Mouse (Mus musculus): Measurements from ENCODE around the gene Olfr1248. TPM values are rescaled to one million over a fixed set of nuclear protein-coding genes. Genes with fewer than 3 reads are reported as not detected.

The Olfr1248 gene
- polyA plus RNA-seq (2015; fragmentation: Nextera tagmentation; extraction: Ambion mirVana): not detected in 2 replicates

DNA sequence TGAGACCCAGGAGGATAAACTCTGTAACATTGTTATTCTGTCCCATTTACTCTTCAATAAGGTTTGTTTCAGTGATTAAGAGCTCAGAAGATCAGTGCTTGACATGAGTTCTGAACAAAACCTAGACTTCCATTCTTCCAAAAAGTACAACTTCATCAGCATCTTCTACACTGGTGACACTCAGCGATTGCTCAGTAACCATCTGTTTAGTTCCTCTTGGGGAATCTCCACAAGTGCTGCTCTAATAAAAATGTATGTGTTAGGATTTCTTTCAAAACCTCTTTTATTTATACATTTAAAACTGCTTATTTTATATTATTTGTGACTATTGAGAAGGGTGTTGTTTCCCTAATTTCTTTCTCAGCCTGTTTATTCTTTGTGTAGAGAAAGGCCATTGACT lies at the start of gene Olfr1248:
TSS of gene Olfr1248 (minus strand) at position 101 of the 400 bp plus-strand sequence.

DNA sequence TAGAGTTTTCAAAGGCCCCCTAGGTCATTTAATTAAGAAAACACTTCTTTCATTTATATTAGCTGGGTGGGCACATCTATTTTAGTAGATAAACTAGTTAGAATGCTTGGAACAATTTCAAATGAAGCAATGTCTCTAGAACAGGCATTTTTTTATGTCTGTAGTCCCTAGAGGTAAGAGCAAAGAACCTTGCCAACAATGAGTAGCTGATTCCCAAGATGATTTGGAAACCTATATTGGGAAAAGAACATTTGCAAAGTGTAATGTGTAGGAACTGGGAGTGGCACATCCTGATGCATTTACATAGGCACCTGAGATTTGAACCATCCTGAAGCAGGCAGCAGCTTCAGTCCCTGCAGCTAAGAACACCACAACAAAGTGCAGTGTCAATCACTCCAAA lies 43.3 kb upstream of the Olfr1248 start, which contains the start of gene Olfr1250:
TSS of gene Olfr1250 (minus strand) at position 101 of the 400 bp plus-strand sequence.

GRCm38 (mm10) chr2:89634883-89635282 lies 16.8 kb upstream of the Olfr1248 start, which contains the start of gene Olfr1249:
TSS of gene Olfr1249 (minus strand) at chr2:89634983.

GRCm38 (mm10) chr2:89614030-89614429 lies 4.0 kb downstream of the Olfr1248 start, which contains the start of gene Olfr1247:
TSS of gene Olfr1247 (minus strand) at chr2:89614130.

GRCm38 (mm10) chr2:89593057-89593456 lies 25.0 kb downstream of the Olfr1248 start, which contains the start of gene Olfr1246:
TSS of gene Olfr1246 (minus strand) at chr2:89593157.

GRCm38 (mm10) chr2:89578347-89578746 lies 39.7 kb downstream of the Olfr1248 start, which contains the start of gene Olfr1245:
TSS of gene Olfr1245 (minus strand) at chr2:89578447.

Other genes with a start within 250 kb of the Olfr1248 start
- not detected in 2 replicates for gene Olfr1238, start 208.6 kb downstream of the Olfr1248 start, polyA plus RNA-seq (2015; fragmentation: Nextera tagmentation; extraction: Ambion mirVana)
- not detected in 2 replicates for gene Olfr1239, start 197.8 kb downstream of the Olfr1248 start, polyA plus RNA-seq (2015; fragmentation: Nextera tagmentation; extraction: Ambion mirVana)
- not detected in 2 replicates for gene Olfr1240, start 175.2 kb downstream of the Olfr1248 start, polyA plus RNA-seq (2015; fragmentation: Nextera tagmentation; extraction: Ambion mirVana)
- gene Olfr1241, start 131.1 kb downstream of the Olfr1248 start, polyA plus RNA-seq (2015; fragmentation: Nextera tagmentation; extraction: Ambion mirVana): not detected in 2 replicates
- gene Olfr1242, start 119.9 kb downstream of the Olfr1248 start, polyA plus RNA-seq (2015; fragmentation: Nextera tagmentation; extraction: Ambion mirVana): not detected in 2 replicates
- not detected in 2 replicates for gene Olfr1243, start 86.8 kb downstream of the Olfr1248 start, polyA plus RNA-seq (2015; fragmentation: Nextera tagmentation; extraction: Ambion mirVana)
- gene Olfr1245, start 39.8 kb downstream of the Olfr1248 start, polyA plus RNA-seq (2015; fragmentation: Nextera tagmentation; extraction: Ambion mirVana): not detected in 2 replicates
- gene Olfr1246, start 25.1 kb downstream of the Olfr1248 start, polyA plus RNA-seq (2015; fragmentation: Nextera tagmentation; extraction: Ambion mirVana): not detected in 2 replicates
- gene Olfr1247, start 4.1 kb downstream of the Olfr1248 start, polyA plus RNA-seq (2015; fragmentation: Nextera tagmentation; extraction: Ambion mirVana): not detected in 2 replicates
- not detected in 2 replicates for gene Olfr1249, start 16.7 kb upstream of the Olfr1248 start, polyA plus RNA-seq (2015; fragmentation: Nextera tagmentation; extraction: Ambion mirVana)
- not detected in 2 replicates for gene Olfr1250, start 43.2 kb upstream of the Olfr1248 start, polyA plus RNA-seq (2015; fragmentation: Nextera tagmentation; extraction: Ambion mirVana)
- not detected in 2 replicates for gene Olfr1251, start 53.7 kb upstream of the Olfr1248 start, polyA plus RNA-seq (2015; fragmentation: Nextera tagmentation; extraction: Ambion mirVana)
- not detected in 2 replicates for gene Olfr1252, start 106.8 kb upstream of the Olfr1248 start, polyA plus RNA-seq (2015; fragmentation: Nextera tagmentation; extraction: Ambion mirVana)
- not detected in 2 replicates for gene Olfr1253, start 138.8 kb upstream of the Olfr1248 start, polyA plus RNA-seq (2015; fragmentation: Nextera tagmentation; extraction: Ambion mirVana)
- gene Olfr1254, start 175.4 kb upstream of the Olfr1248 start, polyA plus RNA-seq (2015; fragmentation: Nextera tagmentation; extraction: Ambion mirVana): not detected in 2 replicates
- gene Olfr1255, start 193.8 kb upstream of the Olfr1248 start, polyA plus RNA-seq (2015; fragmentation: Nextera tagmentation; extraction: Ambion mirVana): not detected in 2 replicates
- not detected in 2 replicates for gene Olfr1256, start 223.3 kb upstream of the Olfr1248 start, polyA plus RNA-seq (2015; fragmentation: Nextera tagmentation; extraction: Ambion mirVana)
- gene Olfr48, start 230.0 kb upstream of the Olfr1248 start, polyA plus RNA-seq (2015; fragmentation: Nextera tagmentation; extraction: Ambion mirVana): not detected in 2 replicates

All from adrenal gland, postnatal 0 days (tissue).